Mouse (Mus musculus) heart, embryonic 13.5 days (tissue): Measurements from ENCODE around the gene Rnf26. TPM values are rescaled to one million over a fixed set of nuclear protein-coding genes. Genes with fewer than 3 reads are reported as not detected.

Source experiments
- ATAC-seq: fragments of 200-750 bp; cut with Nextera tagmentation; 2 replicates; pipeline ENCODE4 v1.8.0; 2017; ENCODE audit warnings: moderate TSS enrichment; ENCODE audit not compliant: insufficient number of reproducible peaks, low FRiP score, low TSS enrichment; ENCODE audit errors: extremely low read depth
- H3K27ac ChIP-seq: fragments of 300-500 bp; sonication (generic); replicated peaks from 2 replicates; pipeline ENCODE4 v1.5.1; 2015; ENCODE audit warnings: moderate library complexity, mild to moderate bottlenecking, inconsistent platforms
- H3K27me3 ChIP-seq: fragments of 300-500 bp; sonication (generic); replicated peaks from 2 replicates; pipeline ENCODE4 v1.6.1; 2015; ENCODE audit warnings: mild to moderate bottlenecking, inconsistent platforms
- H3K36me3 ChIP-seq: fragments of 300-500 bp; sonication (generic); 2 replicates; pipeline ENCODE4 v1.6.1; 2015; ENCODE audit warnings: mild to moderate bottlenecking, inconsistent platforms
- H3K4me1 ChIP-seq: fragments of 300-500 bp; sonication (generic); 2 replicates; pipeline ENCODE4 v1.6.1; 2015; ENCODE audit warnings: inconsistent platforms
- H3K4me2 ChIP-seq: fragments of 300-500 bp; sonication (generic); 2 replicates; pipeline ENCODE4 v1.6.1; 2015; ENCODE audit warnings: inconsistent platforms, mild to moderate bottlenecking, moderate library complexity
- H3K4me3 ChIP-seq: fragments of 300-500 bp; sonication (generic); 2 replicates; pipeline ENCODE4 v1.5.1; 2015; ENCODE audit warnings: moderate library complexity, mild to moderate bottlenecking, inconsistent platforms
- H3K9ac ChIP-seq: fragments of 300-500 bp; sonication (generic); 2 replicates; pipeline ENCODE4 v1.6.1; 2015; ENCODE audit warnings: inconsistent platforms, mild to moderate bottlenecking, moderate library complexity
- H3K9me3 ChIP-seq: fragments of 300-500 bp; sonication (generic); 2 replicates; pipeline ENCODE4 v1.6.1; 2016; ENCODE audit warnings: inconsistent platforms
- WGBS: fragments of 180-500 bp; shearing (Covaris S2); methylation state at CpG from one replicate; pipeline ENCODE4 v1.1.7; 2015; ENCODE audit warnings: mixed read lengths; 5-methylcytosine and 5-hydroxymethylcytosine counted together
- polyA plus RNA-seq: library from polyadenylated mRNA; unstranded; fragments of >200 nt; fragmentation: Nextera tagmentation; extraction: Ambion mirVana; gene quantifications from 2 replicates; pipeline ENCODE4 v1.2.1, GENCODE M21; 2015

Gene Rnf26
- polyA plus RNA-seq, 1 experiment from 2014 or later: 39.3 TPM

DNA sequence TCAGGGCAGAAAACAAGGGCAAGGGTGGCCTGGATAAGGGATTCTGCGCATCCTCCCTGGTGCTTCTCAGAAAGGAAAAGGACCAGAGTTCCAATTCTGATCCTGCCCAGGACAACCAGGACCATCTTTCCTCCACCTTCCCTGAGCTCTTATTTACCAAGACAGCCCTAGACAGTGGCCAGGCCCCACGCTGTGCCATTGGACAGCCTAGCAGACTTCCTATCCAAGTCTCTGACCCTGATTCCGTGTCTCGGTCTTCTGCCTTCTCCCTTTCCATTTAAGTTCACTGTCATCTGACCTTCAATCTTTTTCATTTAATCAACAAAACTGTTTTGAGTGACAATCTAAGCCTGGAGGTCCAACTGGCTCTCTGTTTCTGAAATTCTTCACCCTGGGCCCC is 6.7 kb downstream of the Rnf26 start:
- H3K4me2 ChIP-seq: peak overlapping the region; percentile 46
- 85% methylated on average over 4 of the region's 4 CpGs for WGBS
- H3K4me1 ChIP-seq: peaks cover 56% of the 10 kb centered on the region

DNA sequence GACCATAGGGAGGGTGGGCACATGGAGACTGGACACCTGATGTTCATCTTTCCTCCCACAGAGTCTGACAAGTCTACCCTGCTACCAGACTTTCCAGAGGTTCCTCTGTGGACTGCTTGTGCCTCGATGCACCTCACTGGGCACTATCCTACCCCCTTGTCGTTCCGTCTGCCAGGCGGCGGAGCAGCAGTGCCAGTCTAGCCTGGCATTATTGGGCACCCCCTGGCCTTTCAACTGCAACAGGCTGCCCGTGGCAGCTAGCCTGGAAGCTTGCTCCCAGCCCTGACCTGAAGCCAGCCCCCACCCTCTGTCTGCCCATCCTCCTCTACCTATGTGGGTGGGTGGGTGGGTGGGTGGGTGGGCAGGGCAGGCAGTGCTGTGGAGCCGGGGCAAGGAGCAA is 7.1 kb downstream of the Rnf26 start:
- Histone ChIP-seq H3K9ac (peak overlapping the region; percentile 66), H3K4me3 (no peak overlapping the region), H3K4me1 (peaks cover 55% of the 10 kb centered on the region), H3K36me3 (peaks cover 35% of the 10 kb centered on the region), H3K9me3 (no peaks in the 10 kb centered on the region), H3K27ac (0 out of 2 replicates have a peak overlapping the region, but pooled peaks have one; percentile 81), H3K4me2 (no peak overlapping the region), H3K27me3 (no peaks in the 10 kb centered on the region)
- WGBS: 89% methylated on average over 7 of the region's 7 CpGs
- ATAC-seq: no peak

More for the DNA sequence above, 6.7 kb downstream of the Rnf26 start:
- H3K4me3 ChIP-seq: no peak overlapping the region
- H3K27ac ChIP-seq: peak overlapping the region; percentile 81; the same call in 1 of the 2 replicates
- peak overlapping the region; percentile 66 for H3K9ac ChIP-seq
- no peak for ATAC-seq
- no peaks in the 10 kb centered on the region for H3K27me3 ChIP-seq
- no peaks in the 10 kb centered on the region for H3K9me3 ChIP-seq
- peaks cover 35% of the 10 kb centered on the region for H3K36me3 ChIP-seq

DNA sequence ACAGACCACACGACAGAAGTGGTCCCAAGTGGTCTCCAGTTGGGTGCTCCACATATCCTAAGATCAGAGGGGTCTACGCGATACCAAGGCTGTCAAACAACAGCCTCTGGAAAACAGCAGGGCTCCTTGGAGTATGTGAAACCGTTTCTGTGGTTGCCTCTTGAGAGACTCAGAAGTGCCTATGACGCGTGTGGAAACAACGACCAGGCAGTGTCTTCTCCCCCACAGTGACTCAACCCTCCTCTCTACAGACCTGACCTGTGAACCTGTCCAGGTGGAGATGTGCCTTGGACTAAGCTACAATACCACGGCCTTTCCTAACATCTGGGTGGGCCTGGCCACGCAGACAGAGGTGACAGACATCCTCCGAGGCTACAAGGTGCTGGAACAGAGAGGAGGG is 7.5 kb downstream of the Rnf26 start:
- Histone ChIP-seq H3K36me3 (peaks cover 35% of the 10 kb centered on the region), H3K27me3 (no peaks in the 10 kb centered on the region), H3K27ac (no peak overlapping the region), H3K4me2 (no peak overlapping the region), H3K9ac (no peak overlapping the region; the same call in 1 of the 2 replicates), H3K9me3 (no peaks in the 10 kb centered on the region), H3K4me3 (no peak overlapping the region), H3K4me1 (peaks cover 53% of the 10 kb centered on the region)
- ATAC-seq: no peak
- 78% methylated on average over 10 of the region's 10 CpGs for WGBS

DNA sequence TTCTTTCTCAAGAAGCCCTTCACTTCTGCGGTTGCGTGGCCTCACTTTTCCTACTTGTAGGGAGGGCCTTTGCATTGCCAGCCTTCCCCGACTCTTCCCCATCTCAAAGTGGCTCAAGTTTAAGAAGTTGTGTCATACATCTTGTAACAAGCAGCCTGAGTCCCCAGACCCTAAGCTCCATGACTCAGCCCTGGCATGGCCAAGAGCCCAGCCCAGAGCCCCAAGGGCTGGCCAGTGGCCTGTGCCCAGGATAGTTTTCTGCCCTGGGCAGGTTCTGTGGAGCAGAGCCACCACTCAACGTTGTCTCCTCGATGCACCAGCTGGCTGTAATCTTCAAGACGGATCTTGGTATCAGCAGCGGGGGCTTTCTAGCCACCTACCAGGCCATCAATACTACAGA is 8.4 kb downstream of the Rnf26 start:
- no peak for ATAC-seq
- Histone ChIP-seq H3K27ac (no peak overlapping the region), H3K4me2 (no peak overlapping the region), H3K27me3 (no peaks in the 10 kb centered on the region), H3K9me3 (no peaks in the 10 kb centered on the region), H3K36me3 (peaks cover 31% of the 10 kb centered on the region), H3K9ac (no peak overlapping the region), H3K4me3 (no peak overlapping the region), H3K4me1 (peaks cover 44% of the 10 kb centered on the region)
- WGBS: 90% methylated on average over 7 of the region's 7 CpGs

DNA sequence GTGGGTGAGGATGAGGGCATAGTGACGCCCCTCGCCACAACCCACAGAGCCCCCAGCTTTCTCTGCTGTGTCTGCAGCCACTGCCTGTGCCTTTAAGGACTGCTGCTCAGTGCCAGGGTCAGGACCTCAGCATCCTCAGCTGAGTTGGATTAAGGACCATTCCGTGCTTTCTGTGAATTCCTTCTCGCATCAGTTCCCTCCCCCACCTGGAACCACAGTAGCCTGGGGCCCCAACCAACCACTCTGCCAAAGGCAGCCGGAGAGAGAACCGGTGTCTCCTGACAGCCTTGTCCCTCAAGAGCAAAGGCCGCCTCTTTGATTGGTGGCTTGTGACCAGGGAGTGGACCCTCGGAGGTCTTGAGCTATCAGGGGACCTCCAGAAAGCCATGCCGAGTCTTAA is 11.8 kb downstream of the Rnf26 start, which contains the start of gene Mfrp:
Gene Mfrp (plus strand): TSS at position 240 of the 400 bp plus-strand sequence.
- Histone ChIP-seq H3K9ac (peak within 1 kb of the TSS; percentile 24; the same call in 1 of the 2 replicates), H3K36me3 (peaks cover 21% of the 10 kb centered on the region), H3K9me3 (no peaks in the 10 kb centered on the region), H3K27me3 (no peaks in the 10 kb centered on the region), H3K27ac (no peak within 1 kb of the TSS), H3K4me2 (no peak within 1 kb of the TSS), H3K4me3 (no peak within 1 kb of the TSS), H3K4me1 (peaks cover 18% of the 10 kb centered on the region)
- no peak for ATAC-seq
- WGBS: 82% methylated on average over 9 of the region's 9 CpGs

DNA sequence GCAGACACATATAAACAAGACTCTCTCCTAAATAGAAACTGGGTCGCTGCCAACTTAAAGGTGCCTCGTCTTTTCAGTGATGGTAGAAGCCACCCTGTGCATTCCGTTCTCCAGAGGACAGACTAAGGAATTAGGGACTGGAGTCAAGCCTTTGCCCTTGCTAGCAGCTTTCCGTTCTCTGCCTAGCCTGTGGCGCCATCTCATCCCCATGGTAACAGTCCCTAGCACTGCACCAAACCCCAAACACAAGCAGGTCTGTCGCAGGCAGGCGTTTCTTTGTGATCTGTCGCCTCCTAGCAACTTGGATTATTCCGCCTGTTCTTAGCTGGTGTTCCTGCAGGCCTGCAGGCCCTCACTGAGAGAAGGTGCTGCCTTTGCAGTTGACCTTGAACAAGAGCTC is 16.8 kb downstream of the Rnf26 start:
- Histone ChIP-seq H3K4me1 (peaks cover 39% of the 10 kb centered on the region), H3K36me3 (peaks cover 40% of the 10 kb centered on the region), H3K9me3 (no peaks in the 10 kb centered on the region), H3K4me2 (no peak overlapping the region), H3K9ac (peak overlapping the region; percentile 25), H3K27me3 (no peaks in the 10 kb centered on the region), H3K4me3 (no peak overlapping the region), H3K27ac (peak overlapping the region; percentile 93)
- ATAC-seq: 0 out of 2 replicates have a peak, but pooled peaks have one; percentile 11
- WGBS: 19% methylated on average over 9 of the region's 9 CpGs

DNA sequence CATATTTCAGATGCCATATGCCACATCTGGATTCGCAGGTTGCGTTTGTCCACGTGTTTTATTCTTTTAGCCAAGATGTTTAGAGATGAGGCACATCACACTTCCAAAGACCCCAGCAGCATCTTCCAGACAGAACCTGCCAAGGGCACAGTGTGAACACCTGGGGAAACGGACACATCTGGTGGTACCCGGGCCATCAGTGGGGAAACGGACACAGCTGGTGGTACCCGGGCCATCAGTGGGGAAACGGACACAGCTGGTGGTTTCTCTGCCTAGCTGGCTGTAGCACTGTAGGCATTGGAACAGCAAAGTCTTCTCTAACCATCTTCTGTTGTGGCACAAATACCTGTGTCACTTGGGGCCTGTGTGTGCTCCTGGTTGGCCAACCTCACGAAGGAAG is 17.5 kb downstream of the Rnf26 start:
- Histone ChIP-seq H3K4me1 (peaks cover 39% of the 10 kb centered on the region), H3K9me3 (no peaks in the 10 kb centered on the region), H3K27me3 (no peaks in the 10 kb centered on the region), H3K4me2 (no peak overlapping the region), H3K9ac (no peak overlapping the region), H3K36me3 (peaks cover 48% of the 10 kb centered on the region), H3K27ac (peak overlapping the region; percentile 93), H3K4me3 (no peak overlapping the region)
- 85% methylated on average over 9 of the region's 9 CpGs for WGBS
- no peak for ATAC-seq

DNA sequence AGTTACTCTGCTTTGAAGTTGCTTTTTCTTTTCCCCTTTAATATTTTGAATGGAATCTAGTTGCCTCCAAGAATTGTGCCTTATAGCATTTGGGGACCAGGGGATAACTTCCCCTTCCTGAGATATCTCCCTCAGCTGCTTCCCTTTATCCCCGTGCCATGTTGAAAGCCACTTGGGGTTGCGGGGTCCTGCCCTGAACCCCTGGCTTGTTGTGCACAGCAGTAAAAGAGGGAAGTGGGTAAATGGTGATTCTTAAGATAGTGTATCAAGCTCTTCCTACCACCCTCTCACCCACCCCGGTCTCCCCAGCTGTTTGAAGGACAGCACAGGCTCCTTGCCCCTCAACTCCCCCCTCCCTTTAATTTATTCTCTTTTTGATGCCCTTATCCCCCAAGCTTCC is 18.6 kb downstream of the Rnf26 start:
- H3K27ac ChIP-seq: peak overlapping the region; percentile 24; the same call in 1 of the 2 replicates
- H3K4me3 ChIP-seq: no peak overlapping the region
- 83% methylated on average over 3 of the region's 3 CpGs for WGBS
- no peak overlapping the region for H3K4me2 ChIP-seq
- H3K9ac ChIP-seq: peak overlapping the region; percentile 19; the same call in 1 of the 2 replicates
- H3K9me3 ChIP-seq: no peaks in the 10 kb centered on the region
- ATAC-seq: no peak
- peaks cover 58% of the 10 kb centered on the region for H3K36me3 ChIP-seq
- H3K4me1 ChIP-seq: peaks cover 44% of the 10 kb centered on the region
- no peaks in the 10 kb centered on the region for H3K27me3 ChIP-seq

DNA sequence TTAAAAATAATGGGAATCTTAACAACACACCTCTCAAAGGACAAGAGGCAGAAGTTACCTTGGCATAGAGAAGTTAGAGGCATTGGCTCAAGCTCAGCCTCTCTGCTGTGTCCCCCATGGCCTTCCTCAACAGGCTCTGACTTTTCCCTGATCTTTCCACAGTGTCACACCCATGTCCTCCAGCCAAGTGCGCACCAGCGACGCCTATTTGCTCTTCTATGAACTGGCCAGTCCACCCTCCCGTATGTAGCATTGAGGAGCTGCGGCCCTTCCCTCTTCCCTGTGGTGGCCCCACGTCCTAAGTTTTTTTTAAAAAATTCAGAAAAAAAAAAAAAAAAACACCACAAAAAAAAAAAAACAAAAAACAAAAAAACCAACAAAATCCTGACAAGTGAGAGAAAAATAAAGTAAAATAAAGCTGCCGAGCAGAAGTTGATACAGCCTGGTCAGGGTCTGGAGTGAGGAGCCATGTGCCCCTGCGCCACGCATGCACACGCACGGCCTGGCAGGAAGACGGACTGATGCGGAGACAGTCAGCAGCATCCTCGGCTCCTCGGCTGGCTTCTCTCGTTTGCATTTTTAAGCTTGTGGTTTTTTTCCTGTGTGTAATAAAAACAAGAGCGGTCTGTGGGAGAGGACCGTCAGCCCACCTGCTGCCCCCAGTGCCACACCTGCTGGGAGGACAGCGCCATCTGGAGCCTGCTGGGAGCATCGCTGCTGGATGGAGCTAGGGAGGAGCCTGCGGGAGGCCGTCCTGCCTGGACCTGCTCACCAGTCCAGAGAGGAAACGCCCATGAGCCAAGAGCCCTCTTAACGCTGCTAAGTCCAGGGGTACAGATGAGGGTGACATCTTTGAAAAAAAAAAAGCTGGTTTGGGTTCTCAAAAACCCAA is 19.5 kb downstream of the Rnf26 start:
- no peak for ATAC-seq
- WGBS: 36% methylated on average over 24 of the region's 24 CpGs
- Histone ChIP-seq H3K27me3 (no peaks in the 10 kb centered on the region), H3K27ac (peak overlapping the region; percentile 59), H3K9me3 (no peaks in the 10 kb centered on the region), H3K9ac (peak overlapping the region; percentile 19; the same call in 1 of the 2 replicates), H3K36me3 (peaks cover 65% of the 10 kb centered on the region), H3K4me2 (no peak overlapping the region), H3K4me3 (no peak overlapping the region), H3K4me1 (peaks cover 53% of the 10 kb centered on the region)

DNA sequence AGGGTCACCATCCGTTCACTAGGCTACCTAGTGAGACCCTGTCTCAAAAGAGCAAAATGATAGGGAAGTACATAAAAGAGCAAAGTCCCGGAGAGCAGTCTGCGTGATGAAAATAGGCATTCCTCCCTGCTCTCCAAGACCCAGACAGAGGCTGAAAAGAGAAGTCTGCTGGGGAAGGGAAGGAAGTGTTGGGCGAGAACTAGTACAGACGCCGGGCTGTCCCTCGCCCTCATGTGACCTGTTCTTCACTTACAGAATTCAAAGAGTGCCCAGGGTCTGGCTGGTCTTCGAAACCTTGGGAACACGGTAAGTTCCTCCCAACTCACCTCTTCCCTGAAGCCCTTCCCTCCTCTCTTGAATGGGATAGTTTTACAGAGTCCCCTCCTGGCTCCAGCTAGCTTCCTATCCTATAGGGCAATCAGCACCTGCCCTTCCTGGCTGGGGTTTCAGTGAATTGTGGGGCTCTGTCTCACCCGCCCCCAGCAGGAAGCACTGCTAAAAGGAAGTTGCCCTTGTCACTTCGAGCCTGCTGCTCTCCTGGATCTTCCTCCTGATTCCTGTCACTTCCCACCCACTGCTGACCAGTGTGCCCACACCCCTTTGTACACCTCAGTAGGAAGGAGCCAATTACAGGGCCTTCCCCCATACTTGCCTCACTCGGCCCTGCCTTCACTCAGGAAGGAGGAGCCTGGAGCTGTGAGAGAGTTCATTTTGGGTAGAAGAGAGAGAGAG is 24.3 kb downstream of the Rnf26 start:
- peak overlapping the region; percentile 82; the same call in 1 of the 2 replicates for H3K4me3 ChIP-seq
- H3K4me1 ChIP-seq: peaks cover 67% of the 10 kb centered on the region
- 27% methylated on average over 12 of the region's 12 CpGs for WGBS
- peak overlapping the region; percentile 98 for H3K27ac ChIP-seq
- peak overlapping the region; percentile 97 for H3K4me2 ChIP-seq
- H3K9me3 ChIP-seq: no peaks in the 10 kb centered on the region
- peak overlapping the region; percentile 76 for H3K9ac ChIP-seq
- H3K36me3 ChIP-seq: peaks cover 49% of the 10 kb centered on the region
- ATAC-seq: no peak
- H3K27me3 ChIP-seq: peaks cover 21% of the 10 kb centered on the region

DNA sequence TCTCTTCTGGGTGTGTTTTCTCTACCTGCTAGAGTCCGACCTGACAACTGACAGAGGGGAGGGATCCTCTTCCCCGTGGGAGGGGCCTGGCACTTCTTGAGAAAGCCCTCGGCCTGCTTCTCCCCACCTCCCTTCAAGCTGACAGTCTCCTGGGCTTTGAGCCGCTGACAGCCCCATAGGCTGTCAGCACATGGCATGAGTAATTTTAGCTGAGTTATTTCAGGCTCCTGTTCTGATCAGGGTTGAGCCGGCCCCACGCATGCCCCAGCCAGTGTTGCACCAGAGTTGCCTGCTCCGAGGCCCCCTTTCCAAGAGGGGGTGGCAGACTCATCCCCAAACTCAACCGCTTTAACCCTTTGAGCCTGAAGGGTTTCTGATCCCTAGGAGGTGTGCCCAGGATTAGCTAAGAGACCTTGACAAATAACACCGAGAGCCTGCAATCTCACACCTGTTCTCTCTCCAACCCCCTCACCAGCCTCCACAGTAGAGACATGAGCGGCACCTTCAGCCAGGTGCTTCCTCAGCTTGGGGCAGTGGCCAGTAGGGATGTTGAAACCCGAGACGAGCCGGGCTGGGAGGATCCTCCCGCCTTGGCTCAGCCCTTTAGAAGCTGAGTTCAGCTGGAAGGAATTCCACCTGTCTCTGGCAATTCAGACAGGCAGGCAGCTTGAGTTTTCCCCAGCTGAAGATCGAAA is 25.4 kb downstream of the Rnf26 start:
- H3K4me2 ChIP-seq: peak overlapping the region; percentile 97
- H3K4me1 ChIP-seq: peaks cover 68% of the 10 kb centered on the region
- H3K36me3 ChIP-seq: peaks cover 38% of the 10 kb centered on the region
- H3K4me3 ChIP-seq: peak overlapping the region; percentile 82
- no peak for ATAC-seq
- H3K27ac ChIP-seq: peak overlapping the region; percentile 98
- WGBS: 4% methylated on average over 15 of the region's 15 CpGs
- no peaks in the 10 kb centered on the region for H3K9me3 ChIP-seq
- peak overlapping the region; percentile 97 for H3K9ac ChIP-seq
- peaks cover 26% of the 10 kb centered on the region for H3K27me3 ChIP-seq
